Comparison of ENCODE assay signal across 8 mouse cellular contexts in the genomic region with DNA sequence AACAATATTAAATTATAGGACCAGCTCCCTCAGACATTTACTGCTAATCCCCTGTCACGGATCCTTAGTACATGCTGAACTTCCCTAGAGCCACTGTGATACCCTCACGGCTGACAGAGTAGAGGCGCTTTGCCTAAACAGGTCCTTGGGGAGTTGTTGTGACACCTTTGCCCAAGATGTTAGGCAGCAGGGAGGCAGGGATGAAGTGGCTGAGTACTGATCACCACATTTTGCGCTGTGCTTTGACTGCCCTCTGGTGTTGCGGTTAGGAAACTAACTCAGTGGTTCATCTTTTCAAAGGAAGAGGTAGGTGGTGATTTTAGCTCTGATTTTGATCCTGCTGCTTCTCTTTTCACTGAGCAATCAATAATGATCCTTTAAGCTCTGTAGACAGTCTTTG. TPM values are rescaled to one million over a fixed set of nuclear protein-coding genes. Genes with fewer than 3 reads are reported as not detected.
DNase-seq lines count a peak whose midpoint lies in the region; ATAC-seq and TF ChIP-seq lines count a peak whose summit lies in the region.

No protein-coding gene starts in this region.

- peak; percentile 93 for TF ChIP-seq CTCF in hindbrain, postnatal 0 days (IDR thresholded peaks at IDR 0.05; ENCODE audit: low read depth)
- peak; percentile 93 for TF ChIP-seq CTCF in midbrain, postnatal 0 days (IDR thresholded peaks at IDR 0.05)

- ATAC-seq in forebrain, embryonic 13.5 days, result peak; percentile 66
- peak; percentile 62; the same call in 1 of the 2 replicates for ATAC-seq in hindbrain, postnatal 0 days
- ATAC-seq in midbrain, postnatal 0 days (ENCODE audit: low FRiP score), result no peak

- no peak overlapping the region for H3K27ac ChIP-seq in forebrain, embryonic 13.5 days
- no peak overlapping the region for H3K27ac ChIP-seq in hindbrain, postnatal 0 days
- no peak overlapping the region for H3K27ac ChIP-seq in midbrain, postnatal 0 days (ENCODE audit: low read depth, low read length)

- no peak overlapping the region for H3K9ac ChIP-seq in forebrain, embryonic 13.5 days
- H3K9ac ChIP-seq in hindbrain, postnatal 0 days (replicated peaks; ENCODE audit: low read length), result no peak overlapping the region
- no peak overlapping the region for H3K9ac ChIP-seq in midbrain, postnatal 0 days (replicated peaks; ENCODE audit: low read length, poor library complexity, severe bottlenecking)

- no peaks in the 10 kb centered on the region for H3K9me3 ChIP-seq in forebrain, embryonic 13.5 days (replicated peaks)
- no peaks in the 10 kb centered on the region for H3K9me3 ChIP-seq in hindbrain, postnatal 0 days (ENCODE audit: low read length)
- no peaks in the 10 kb centered on the region for H3K9me3 ChIP-seq in midbrain, postnatal 0 days (ENCODE audit: low read length)

- peaks cover 46% of the 10 kb centered on the region for H3K36me3 ChIP-seq in forebrain, embryonic 13.5 days (ENCODE audit: poor library complexity, severe bottlenecking)
- peaks cover 9% of the 10 kb centered on the region for H3K36me3 ChIP-seq in hindbrain, postnatal 0 days (ENCODE audit: insufficient read depth, low read length)
- peaks cover 3% of the 10 kb centered on the region; the same call in 1 of the 2 replicates for H3K36me3 ChIP-seq in midbrain, postnatal 0 days (ENCODE audit: insufficient read depth, low read length)

- WGBS in forebrain, embryonic 13.5 days, result 38% methylated on average over 5 of the region's 5 CpGs
- WGBS in hindbrain, postnatal 0 days, result 44% methylated on average over 5 of the region's 5 CpGs
- 37% methylated on average over 5 of the region's 5 CpGs for WGBS in midbrain, postnatal 0 days

- H3K4me3 ChIP-seq in forebrain, embryonic 13.5 days, result no peak overlapping the region
- H3K4me3 ChIP-seq in hindbrain, postnatal 0 days (ENCODE audit: low read length), result no peak overlapping the region
- no peak overlapping the region for H3K4me3 ChIP-seq in midbrain, postnatal 0 days (ENCODE audit: low read depth, low read length)

- intact Hi-C loops in left cerebral cortex, postnatal 36 days (cut with DNase I), result loop anchor here (1.0 to 10.0 kb wide), 2 partner anchors 173 to 1004 kb away; no protein-coding TSS in a partner anchor

- DNase-seq in urinary bladder, adult 18-20 months (ENCODE audit: low spot score in 2 of 2), result peak; percentile 5 to 36
- DNase-seq in urinary bladder, postnatal 10 days (ENCODE audit: low spot score), result no peak
- peak; percentile 29 for DNase-seq in c-Kit-positive CD71-positive TER-119-positive erythroid progenitor cells, embryonic 14.5 days (ENCODE audit: low spot score)
- DNase-seq in hindbrain, postnatal 0 days (ENCODE audit: low spot score), result peak; percentile 82
- peak; percentile 35 to 59 for DNase-seq in left cerebral cortex, postnatal 36 days (ENCODE audit: low spot score in 2 of 2)
- DNase-seq in midbrain, postnatal 0 days (ENCODE audit: low spot score), result peak; percentile 78
- DNase-seq in testis, postnatal 10 days (ENCODE audit: low spot score), result peak; percentile 70

- H3K4me2 ChIP-seq in forebrain, embryonic 13.5 days, result no peak overlapping the region
- H3K4me2 ChIP-seq in hindbrain, postnatal 0 days (ENCODE audit: low read depth, low read length), result no peak overlapping the region
- no peak overlapping the region for H3K4me2 ChIP-seq in midbrain, postnatal 0 days (ENCODE audit: low read depth, low read length, poor library complexity, severe bottlenecking)

- no peaks in the 10 kb centered on the region for H3K27me3 ChIP-seq in forebrain, embryonic 13.5 days
- H3K27me3 ChIP-seq in hindbrain, postnatal 0 days (ENCODE audit: insufficient read depth, low read length), result no peaks in the 10 kb centered on the region
- no peaks in the 10 kb centered on the region for H3K27me3 ChIP-seq in midbrain, postnatal 0 days (ENCODE audit: insufficient read depth, low read length)

- H3K4me1 ChIP-seq in forebrain, embryonic 13.5 days, result no peaks in the 10 kb centered on the region
- no peaks in the 10 kb centered on the region for H3K4me1 ChIP-seq in hindbrain, postnatal 0 days (ENCODE audit: insufficient read depth, low read length)
- no peaks in the 10 kb centered on the region for H3K4me1 ChIP-seq in midbrain, postnatal 0 days (ENCODE audit: insufficient read depth, low read length)

RNA-seq across cellular contexts. Expression of a gene that starts 40.5 kb away (rescaled TPM):
- 60.1 and 63.9 TPM in 2 replicates for polyA plus RNA-seq in forebrain, embryonic 13.5 days (2015; fragmentation: Nextera tagmentation; extraction: Ambion mirVana)
- 27.0 and 36.3 TPM in 2 replicates for total RNA-seq in hindbrain, postnatal 0 days (2014; rRNA removed)
- 36.7 and 38.0 TPM in 2 replicates for polyA plus RNA-seq in hindbrain, postnatal 0 days (2015; fragmentation: Nextera tagmentation; extraction: Ambion mirVana)
- 10 to 100 TPM; 40.2 to 42.7 TPM for total RNA-seq in left cerebral cortex, postnatal 36 days (2021)
- 19.7 and 33.1 TPM in 2 replicates for total RNA-seq in midbrain, postnatal 0 days (2014; rRNA removed)
- 31.3 and 35.2 TPM in 2 replicates for polyA plus RNA-seq in midbrain, postnatal 0 days (2015; fragmentation: Nextera tagmentation; extraction: Ambion mirVana)

RNA-seq across cellular contexts. Expression of a gene that starts 40.5 kb away (rescaled TPM):
- polyA plus RNA-seq in forebrain, embryonic 13.5 days (2015; fragmentation: Nextera tagmentation; extraction: Ambion mirVana), result 176 and 187 TPM in 2 replicates
- total RNA-seq in hindbrain, postnatal 0 days (2014; rRNA removed), result 27.8 and 42.9 TPM in 2 replicates
- polyA plus RNA-seq in hindbrain, postnatal 0 days (2015; fragmentation: Nextera tagmentation; extraction: Ambion mirVana), result 161 and 172 TPM in 2 replicates
- 10 to 100 TPM; 67.3 to 91.4 TPM for total RNA-seq in left cerebral cortex, postnatal 36 days (2021)
- 39.0 and 55.1 TPM in 2 replicates for total RNA-seq in midbrain, postnatal 0 days (2014; rRNA removed)
- 161 and 165 TPM in 2 replicates for polyA plus RNA-seq in midbrain, postnatal 0 days (2015; fragmentation: Nextera tagmentation; extraction: Ambion mirVana)
